Mouse (Mus musculus) neural tube, embryonic 15.5 days (tissue): Measurements from ENCODE around the gene Hal. TPM values are rescaled to one million over a fixed set of nuclear protein-coding genes. Genes with fewer than 3 reads are reported as not detected.

Source experiments
- polyA plus RNA-seq: library from polyadenylated mRNA; unstranded; fragments of >200 nt; fragmentation: Nextera tagmentation; extraction: Ambion mirVana; gene quantifications from 2 replicates; pipeline ENCODE4 v1.2.1, GENCODE M21; 2015

Hal gene
- polyA plus RNA-seq, 1 experiment from 2014 or later: 0.09 TPM

Other genes with a start within 250 kb of the Hal start
- 8.6 and 10.1 TPM in 2 replicates for gene Elk3, start 177.6 kb upstream of the Hal start, polyA plus RNA-seq
- 79.3 and 129 TPM in 2 replicates for gene Lta4h, start 35.4 kb upstream of the Hal start, polyA plus RNA-seq
- gene Amdhd1, start 51.3 kb downstream of the Hal start, polyA plus RNA-seq: 0.06 and 0.11 TPM in 2 replicates
- 0.41 and 0.46 TPM in 2 replicates for gene Ccdc38, start 51.9 kb downstream of the Hal start, polyA plus RNA-seq
- 58.2 and 71.7 TPM in 2 replicates for gene Snrpf, start 100.9 kb downstream of the Hal start, polyA plus RNA-seq
- gene Ntn4, start 151.9 kb downstream of the Hal start, polyA plus RNA-seq: 0.43 and 0.59 TPM in 2 replicates